Mouse (Mus musculus) cerebral cortex, adult 2 months (tissue): Measurements from ENCODE around the gene Olfr1243.

Source experiments
- WGBS: fragments of 180-500 bp; shearing (Covaris S2); methylation state at CpG from one replicate; pipeline ENCODE4 v1.1.7; 2018; 5-methylcytosine and 5-hydroxymethylcytosine counted together

The Olfr1243 gene

DNA sequence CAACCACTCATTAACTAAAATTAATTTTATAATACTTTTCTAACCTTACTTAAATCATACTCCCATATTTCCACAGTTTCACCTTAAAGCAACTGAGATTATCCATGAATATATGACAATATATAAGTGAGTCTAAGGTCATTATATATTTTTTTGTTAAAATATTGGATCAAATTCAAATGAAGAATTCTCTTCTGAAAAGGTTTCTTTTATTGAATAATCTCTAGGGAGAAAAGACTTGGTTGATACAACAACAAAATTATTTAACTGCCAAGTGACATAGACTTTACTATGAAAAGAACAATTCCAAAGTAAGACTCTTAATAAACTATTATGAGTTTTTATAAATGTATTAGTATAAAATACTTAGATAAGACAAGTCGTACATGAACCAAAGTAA, at the start of gene Olfr1243:
Gene Olfr1243 (minus strand): TSS at position 101 of the 400 bp plus-strand sequence.
- WGBS, result 95% methylated on average over 1 of the region's 1 CpGs

DNA sequence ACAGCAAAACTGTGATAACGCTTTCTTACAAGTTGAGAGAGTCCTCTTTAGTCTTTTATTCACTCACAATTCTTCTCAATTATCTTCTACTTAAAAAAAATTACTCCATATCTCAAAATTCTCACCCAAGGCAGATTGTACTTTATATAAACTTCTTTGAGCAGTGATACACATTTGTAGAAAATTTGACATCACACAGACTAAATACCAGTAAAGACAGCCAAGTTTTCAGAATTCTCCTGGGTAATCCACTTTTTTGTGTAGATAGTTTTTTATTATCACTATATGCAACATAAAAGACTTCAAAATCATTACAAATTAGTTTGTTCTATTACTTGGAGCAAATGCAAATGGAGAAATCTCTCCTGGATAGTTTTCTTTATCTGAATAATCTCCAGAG, 47.1 kb upstream of the Olfr1243 start, which contains the start of gene Olfr1245:
Gene Olfr1245 (minus strand): TSS at position 101 of the 400 bp plus-strand sequence.
- WGBS, result 70% methylated on average over 1 of the region's 1 CpGs

DNA sequence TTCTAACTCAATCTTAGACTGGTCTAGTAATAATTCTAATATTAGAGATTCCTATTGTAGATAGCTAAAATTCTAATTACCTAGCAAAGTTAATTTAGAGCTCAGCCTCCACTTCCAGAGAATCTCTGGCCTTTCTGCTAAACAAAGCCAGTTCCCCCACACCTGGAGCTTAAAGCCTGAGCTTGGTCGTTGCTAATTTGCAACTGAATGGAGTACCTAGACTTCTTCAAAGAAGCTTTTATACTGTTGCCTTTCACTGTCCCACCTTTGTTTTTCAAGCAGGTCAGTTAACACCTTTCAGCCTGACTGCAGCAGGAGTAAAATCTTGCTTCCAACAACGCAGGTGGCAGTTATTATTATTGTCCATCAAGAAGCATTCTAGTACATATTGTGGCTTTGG, 31.4 kb upstream of the Olfr1243 start:
- 46% methylated on average over 2 of the region's 2 CpGs for WGBS

DNA sequence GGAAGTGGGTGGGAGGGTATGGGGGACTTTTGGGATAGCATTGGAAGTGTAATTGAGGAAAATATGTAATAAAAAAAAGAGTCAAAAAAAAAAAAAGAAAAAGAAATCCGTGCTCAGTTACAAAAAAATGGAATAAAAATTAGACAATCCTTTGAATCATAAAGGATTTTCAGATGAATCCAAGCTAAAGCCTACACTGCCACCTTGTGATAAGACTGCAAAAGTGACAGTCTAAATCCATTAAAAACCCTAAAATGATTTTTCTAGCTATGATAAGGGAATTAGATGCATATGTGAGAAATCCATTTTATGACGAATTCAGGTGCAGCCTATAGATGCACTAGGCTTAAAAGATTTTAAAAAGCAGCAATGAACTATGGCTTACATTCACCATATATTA, 13.2 kb upstream of the Olfr1243 start:
- 24% methylated on average over 2 of the region's 2 CpGs for WGBS

DNA sequence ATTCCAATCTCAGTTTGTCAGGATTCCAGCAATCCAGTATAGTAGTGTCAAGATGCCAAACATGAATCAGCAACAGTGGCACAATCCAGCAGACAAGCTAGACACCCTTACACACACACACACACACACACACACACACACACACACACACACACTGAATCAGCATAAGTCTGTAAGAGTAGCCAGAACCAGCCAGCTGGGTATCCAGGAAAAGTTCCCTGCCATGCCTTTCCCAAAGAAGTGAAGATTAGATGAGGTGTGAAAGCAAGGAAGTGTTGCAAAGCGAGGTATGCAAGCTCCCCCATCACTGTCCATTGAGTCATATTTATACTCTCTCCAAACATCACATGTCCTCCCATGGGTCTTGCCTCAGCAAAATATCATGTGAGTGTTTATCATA, 8.6 kb upstream of the Olfr1243 start:
- WGBS, result 30% methylated on average over 1 of the region's 1 CpGs

DNA sequence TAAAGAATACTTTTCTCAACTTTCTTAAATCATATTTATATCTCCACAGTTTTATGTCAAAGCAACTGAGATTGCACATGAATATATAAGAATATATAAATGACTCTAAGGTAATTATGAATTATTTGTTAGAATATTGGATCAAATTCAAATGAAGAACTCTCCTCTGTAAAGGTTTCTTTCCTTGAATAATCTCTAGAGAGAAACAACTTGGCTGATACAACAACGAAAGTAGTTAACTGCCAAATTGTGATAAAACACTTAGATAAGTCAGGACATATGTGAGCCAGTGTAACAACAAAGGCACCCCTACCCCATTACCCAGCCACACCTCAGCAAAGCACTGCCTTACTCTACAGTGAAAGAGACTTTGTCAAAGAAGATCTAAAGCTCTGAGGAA, 33.1 kb downstream of the Olfr1243 start, which contains the start of gene Olfr1242:
Gene Olfr1242 (minus strand): TSS at position 101 of the 400 bp plus-strand sequence.
- 92% methylated on average over 1 of the region's 1 CpGs for WGBS

DNA sequence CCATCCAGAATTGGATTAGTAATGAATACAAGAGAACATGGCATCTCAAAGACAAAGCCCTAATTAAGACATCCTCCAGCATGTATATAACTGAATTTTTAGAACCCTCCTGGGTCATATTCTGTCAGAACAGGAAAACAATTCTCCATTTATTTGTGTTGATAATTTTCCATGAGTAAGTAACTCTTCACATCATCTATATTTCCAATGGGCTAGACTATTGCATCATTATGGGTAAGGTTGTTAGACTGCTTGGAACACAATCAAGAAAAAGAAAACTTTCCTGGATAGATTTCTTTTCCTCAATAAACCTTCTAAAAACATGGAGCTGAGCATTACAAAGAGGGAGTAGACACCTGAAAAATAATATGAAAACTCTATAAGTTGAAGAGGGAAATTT, 44.3 kb downstream of the Olfr1243 start, which contains the start of gene Olfr1241:
Gene Olfr1241 (minus strand): TSS at position 101 of the 400 bp plus-strand sequence.

